Mouse (Mus musculus) cerebellum, postnatal 25 days (tissue): ENCODE results near the gene Reg4.

Experiments
- DNase-seq, 2 experiments: peaks; one replicate each; pipeline ENCODE4 v3.0.0; 2021; ENCODE audit warnings: mixed read lengths in 2 of 2

Reg4 gene

DNA sequence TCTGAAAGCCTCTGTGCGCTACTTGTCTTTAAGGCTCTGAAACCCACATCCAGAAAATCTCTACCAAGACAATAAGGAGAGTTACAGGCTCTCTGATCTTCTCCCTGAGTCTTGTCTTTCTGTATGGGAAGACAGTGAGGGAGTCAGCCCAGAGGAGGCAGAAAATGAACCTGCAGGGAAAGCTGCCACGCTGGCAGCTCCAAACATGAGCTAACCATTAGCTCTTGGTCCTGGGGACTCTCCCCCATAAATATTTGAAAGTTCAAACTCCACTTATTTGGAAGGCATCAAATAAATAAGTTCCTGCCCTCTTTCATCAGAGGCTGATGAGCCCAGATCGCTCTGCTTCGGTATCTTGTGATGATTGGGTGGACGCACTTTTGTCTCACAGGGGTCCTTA, 61.2 kb downstream of the Reg4 start:
- no peak for DNase-seq
